Mouse (Mus musculus) stomach, postnatal 0 days (tissue): ENCODE measurements around the gene Rbms3. TPM values are rescaled to one million over a fixed set of nuclear protein-coding genes. Genes with fewer than 3 reads are reported as not detected.

ENCODE experiments used
- ATAC-seq: fragments of 200-750 bp; cut with Nextera tagmentation; 2 replicates; pipeline ENCODE4 v1.8.0; 2017; ENCODE audit not compliant: low FRiP score, low TSS enrichment
- DNase-seq: peaks from one replicate; pipeline ENCODE4 v3.0.0-alpha.2; 2016; ENCODE audit warnings: low spot score
- H3K27ac ChIP-seq: fragments of 300-500 bp; sonication (generic); replicated peaks from 2 replicates; pipeline ENCODE4 v1.5.1; 2014; ENCODE audit warnings: mild to moderate bottlenecking, control low read depth
- H3K27me3 ChIP-seq: fragments of 300-500 bp; sonication (generic); 2 replicates; pipeline ENCODE4 v1.6.1; 2014; ENCODE audit warnings: low read length; ENCODE audit not compliant: control insufficient read depth, insufficient read depth
- H3K36me3 ChIP-seq: fragments of 300-500 bp; sonication (generic); 2 replicates; pipeline ENCODE4 v1.6.1; 2014; ENCODE audit warnings: low read length, mixed read lengths; ENCODE audit not compliant: control insufficient read depth, insufficient read depth
- H3K4me1 ChIP-seq: fragments of 300-500 bp; sonication (generic); replicated peaks from 2 replicates; pipeline ENCODE4 v1.6.1; 2014; ENCODE audit warnings: antibody characterized with exemption; ENCODE audit not compliant: control insufficient read depth, insufficient read depth
- H3K4me2 ChIP-seq: fragments of 300-500 bp; sonication (generic); replicated peaks from 2 replicates; pipeline ENCODE4 v1.6.1; 2014; ENCODE audit warnings: low read depth, mild to moderate bottlenecking, control low read depth, moderate library complexity
- H3K4me3 ChIP-seq: fragments of 300-500 bp; sonication (generic); 2 replicates; pipeline ENCODE4 v1.5.1; 2014; ENCODE audit warnings: low read depth, low read length, control low read depth
- H3K9ac ChIP-seq: fragments of 300-500 bp; sonication (generic); 2 replicates; pipeline ENCODE4 v1.6.1; 2014; ENCODE audit warnings: mild to moderate bottlenecking, low read length, control low read depth, mixed read lengths
- H3K9me3 ChIP-seq: fragments of 300-500 bp; sonication (generic); 2 replicates; pipeline ENCODE4 v1.6.1; 2016; ENCODE audit warnings: low read length; ENCODE audit not compliant: control insufficient read depth
- CTCF ChIP-seq: IDR thresholded peaks from 2 replicates; pipeline ENCODE4 v1.5.1; 2016; ENCODE audit warnings: antibody characterized with exemption, low read depth, mild to moderate bottlenecking, moderate library complexity
- EP300 ChIP-seq: optimal IDR thresholded peaks from 2 replicates; pipeline ENCODE3; 2016; ENCODE audit warnings: antibody characterized with exemption
- WGBS: fragments of 180-500 bp; shearing (Covaris S2); extraction: QIAGEN DNeasy Blood & Tissue Kit; methylation state at CpG from one replicate; pipeline ENCODE4 v1.1.7; 2014; 5-methylcytosine and 5-hydroxymethylcytosine counted together
- polyA plus RNA-seq: library from polyadenylated mRNA; unstranded; fragments of >200 nt; fragmentation: Nextera tagmentation; extraction: Ambion mirVana; gene quantifications from 2 replicates; pipeline ENCODE4 v1.2.1, GENCODE M21; 2015

The Rbms3 gene
- polyA plus RNA-seq, 1 experiment from 2014 or later = 20.9 TPM

DNA sequence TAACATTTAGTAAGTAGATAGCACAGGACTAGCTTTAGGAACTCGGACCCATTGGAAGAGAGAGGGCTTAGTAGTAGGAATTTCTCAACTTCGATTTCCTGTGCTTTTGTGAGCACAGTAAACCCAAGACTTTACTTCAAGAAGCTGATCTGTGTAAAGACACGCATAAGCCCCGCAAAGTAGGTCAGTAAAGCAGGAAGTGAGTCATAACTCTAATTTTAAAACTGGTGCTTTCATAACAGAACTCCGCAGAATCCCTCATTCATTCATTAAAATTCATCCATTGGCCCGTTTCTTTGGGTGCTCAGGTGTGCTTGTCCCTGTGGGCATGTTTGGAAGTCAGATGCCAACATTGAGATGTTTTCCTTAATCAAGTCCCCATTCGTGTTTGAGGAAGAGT is 1087.7 kb downstream of the Rbms3 start:
- no peaks in the 10 kb centered on the region for H3K36me3 ChIP-seq
- H3K4me2 ChIP-seq = no peak overlapping the region
- no peak overlapping the region for H3K4me3 ChIP-seq
- no peak for DNase-seq
- no peak for TF ChIP-seq CTCF
- WGBS = 44% methylated on average over 7 of the region's 7 CpGs
- H3K9me3 ChIP-seq = no peaks in the 10 kb centered on the region
- no peak for ATAC-seq
- no peak overlapping the region for H3K9ac ChIP-seq
- H3K27me3 ChIP-seq = no peaks in the 10 kb centered on the region
- 0 out of 2 replicates have a peak, but pooled peaks cover 2% of the 10 kb centered on the region for H3K4me1 ChIP-seq
- H3K27ac ChIP-seq = no peak overlapping the region; the same call in 1 of the 2 replicates

DNA sequence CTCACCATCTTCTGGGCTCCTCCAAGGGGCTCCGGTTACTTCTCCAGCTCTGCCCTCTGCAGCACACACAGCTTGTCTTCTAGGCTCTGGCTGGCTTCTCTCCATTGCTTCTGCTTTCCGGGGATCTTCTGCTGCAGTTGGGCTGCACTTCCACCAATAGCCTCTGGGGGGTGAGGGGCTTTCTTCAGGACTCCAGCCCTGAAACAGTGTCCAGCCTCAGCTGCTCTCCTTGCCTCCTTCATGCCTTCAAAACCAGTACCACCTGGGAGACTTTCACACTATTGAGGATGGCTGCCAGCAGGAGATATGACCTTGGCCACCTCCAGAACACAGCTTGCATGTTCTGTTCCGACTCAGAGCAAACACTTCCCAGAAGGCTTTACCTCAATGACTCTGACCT is 1094.0 kb downstream of the Rbms3 start:
- ATAC-seq (no peak), DNase-seq (peak; percentile 28)
- H3K27ac ChIP-seq = no peak overlapping the region
- H3K36me3 ChIP-seq = no peaks in the 10 kb centered on the region
- no peaks in the 10 kb centered on the region for H3K4me1 ChIP-seq
- H3K4me3 ChIP-seq = no peak overlapping the region
- no peak overlapping the region for H3K9ac ChIP-seq
- H3K9me3 ChIP-seq = no peaks in the 10 kb centered on the region
- no peak overlapping the region for H3K4me2 ChIP-seq
- H3K27me3 ChIP-seq = no peaks in the 10 kb centered on the region
- no peak for TF ChIP-seq EP300
- peak; percentile 55 for TF ChIP-seq CTCF
- WGBS = 53% methylated on average over 3 of the region's 3 CpGs

DNA sequence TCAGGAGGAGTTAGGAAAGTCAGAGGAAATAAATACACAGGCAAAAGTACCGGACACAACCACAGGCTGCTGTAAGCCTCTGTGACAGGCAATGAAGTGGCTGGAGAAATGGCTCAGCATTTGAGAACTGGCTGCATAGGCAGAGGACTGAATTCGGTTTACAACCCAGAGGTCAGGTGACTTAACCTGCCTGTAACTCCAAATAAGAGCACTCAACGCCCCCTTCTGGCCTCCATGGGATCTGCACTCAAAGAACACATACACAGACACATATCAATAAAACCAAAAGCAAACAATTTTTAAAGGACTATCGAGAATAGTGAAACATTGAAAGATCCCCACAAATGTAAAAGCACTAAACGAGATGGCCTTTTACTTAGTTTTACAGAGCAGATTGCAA is 1096.3 kb downstream of the Rbms3 start:
- TF ChIP-seq EP300 = no peak
- TF ChIP-seq CTCF = no peak
- no peaks in the 10 kb centered on the region for H3K4me1 ChIP-seq
- no peak overlapping the region for H3K4me2 ChIP-seq
- no peak for DNase-seq
- ATAC-seq = no peak
- no peak overlapping the region for H3K9ac ChIP-seq
- H3K9me3 ChIP-seq = no peaks in the 10 kb centered on the region
- no peak overlapping the region for H3K27ac ChIP-seq
- no peak overlapping the region for H3K4me3 ChIP-seq
- H3K36me3 ChIP-seq = no peaks in the 10 kb centered on the region
- H3K27me3 ChIP-seq = no peaks in the 10 kb centered on the region
- 76% methylated on average over 5 of the region's 5 CpGs for WGBS

DNA sequence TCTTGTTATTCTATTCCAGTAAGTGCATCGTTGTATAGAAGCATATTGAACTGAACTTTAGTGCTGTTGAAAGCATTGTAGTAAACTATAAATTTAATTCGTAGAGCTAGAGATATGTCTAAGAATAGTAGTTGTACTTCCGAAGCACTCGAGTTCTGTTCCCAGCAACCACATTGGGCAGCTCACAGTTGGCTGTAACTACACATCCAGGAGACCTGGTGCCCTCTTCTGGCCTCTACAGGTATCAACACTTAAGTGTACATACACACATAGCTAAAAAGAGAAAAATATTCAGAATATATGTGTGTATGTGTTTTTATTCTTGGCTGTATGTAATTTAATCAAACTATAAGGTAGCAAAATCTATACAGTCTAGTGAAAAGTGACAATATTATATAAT is 1098.6 kb downstream of the Rbms3 start:
- 94% methylated on average over 4 of the region's 4 CpGs for WGBS
- no peaks in the 10 kb centered on the region for H3K4me1 ChIP-seq
- no peaks in the 10 kb centered on the region for H3K27me3 ChIP-seq
- H3K36me3 ChIP-seq = no peaks in the 10 kb centered on the region
- TF ChIP-seq CTCF (no peak), EP300 (no peak)
- ATAC-seq (no peak), DNase-seq (no peak)
- no peaks in the 10 kb centered on the region for H3K9me3 ChIP-seq
- H3K9ac ChIP-seq = no peak overlapping the region
- no peak overlapping the region for H3K4me2 ChIP-seq
- no peak overlapping the region for H3K4me3 ChIP-seq
- H3K27ac ChIP-seq = no peak overlapping the region

DNA sequence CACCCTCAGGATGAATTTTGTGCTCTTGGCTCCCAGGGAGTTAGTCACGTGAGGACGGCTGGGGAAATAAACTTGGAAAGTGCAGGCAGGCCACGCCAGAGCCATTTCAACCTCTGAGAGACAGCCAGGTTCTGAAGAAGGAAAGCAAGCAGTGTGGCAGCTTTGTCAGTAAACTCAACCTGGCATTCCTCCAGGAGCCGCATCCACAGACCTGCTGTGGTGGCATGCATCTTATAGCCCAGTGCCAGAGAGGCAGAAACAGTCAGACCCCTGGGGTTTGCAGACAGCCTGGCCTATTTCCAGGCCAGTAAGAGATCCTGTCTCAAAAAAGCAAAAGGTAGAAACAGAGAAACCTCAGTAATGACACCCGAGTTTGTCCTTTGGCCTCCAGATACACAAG is 1105.3 kb downstream of the Rbms3 start:
- DNase-seq = no peak
- no peaks in the 10 kb centered on the region for H3K36me3 ChIP-seq
- WGBS = 74% methylated on average over 5 of the region's 5 CpGs

More for the DNA sequence above, 1105.3 kb downstream of the Rbms3 start:
- Histone ChIP-seq H3K4me2 (no peak overlapping the region), H3K27ac (no peak overlapping the region), H3K4me3 (no peak overlapping the region), H3K9me3 (no peaks in the 10 kb centered on the region), H3K27me3 (no peaks in the 10 kb centered on the region), H3K4me1 (no peaks in the 10 kb centered on the region), H3K9ac (no peak overlapping the region)
- TF ChIP-seq EP300 = no peak
- TF ChIP-seq CTCF = no peak
- ATAC-seq = no peak
